Mouse (Mus musculus): ENCODE measurements around the gene Txlna. TPM values are rescaled to one million over a fixed set of nuclear protein-coding genes. Genes with fewer than 3 reads are reported as not detected.

Txlna gene
- polyA plus RNA-seq, 1 experiment from 2014 or later, result 59.4 TPM

DNA sequence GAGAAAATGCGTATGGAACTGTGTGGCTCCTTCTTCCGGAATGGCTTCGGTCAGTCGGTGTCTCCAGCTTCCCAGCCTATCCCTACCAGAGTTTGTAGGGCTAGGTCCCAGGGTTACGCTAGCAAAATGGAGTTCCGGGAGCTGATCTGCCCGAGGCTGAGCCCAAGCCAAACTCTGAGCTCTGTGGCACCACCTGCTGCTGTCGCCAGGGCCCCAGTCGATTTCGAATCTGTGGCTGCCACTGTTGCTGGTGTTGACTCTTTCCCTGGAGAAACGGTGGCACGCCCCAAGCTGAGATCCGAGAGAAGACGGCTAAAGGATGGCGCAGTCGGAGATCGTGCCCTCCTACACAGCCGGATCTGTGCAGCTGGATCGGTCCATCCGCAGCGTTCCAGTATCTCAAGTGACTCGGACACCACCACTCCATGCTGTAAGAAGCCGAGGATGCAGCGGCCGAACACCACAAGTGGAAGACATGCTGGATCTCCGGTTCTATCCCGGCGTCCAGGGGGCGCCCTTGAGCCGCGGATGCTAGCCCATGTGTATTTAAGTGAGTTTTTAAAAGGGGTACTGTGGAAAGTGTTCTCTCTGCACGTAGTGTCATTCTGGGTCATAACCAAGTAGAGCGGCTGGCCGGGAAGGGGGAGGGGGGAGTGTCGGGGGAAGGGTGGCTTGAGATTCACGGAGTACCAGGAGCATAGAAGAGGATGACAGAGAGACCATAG, 55.8 kb downstream of the Txlna start:
- Histone ChIP-seq H3K4me1 (replicated peaks) (peaks cover 8% of the 10 kb centered on the region), H3K4me2 (peak overlapping the region; percentile 68), H3K4me3 (peak overlapping the region; percentile 51), H3K27me3 (replicated peaks) (no peaks in the 10 kb centered on the region), H3K9me3 (replicated peaks) (no peaks in the 10 kb centered on the region), H3K27ac (ENCODE audit: poor library complexity, severe bottlenecking) (peak overlapping the region; percentile 26; the same call in 1 of the 2 replicates), H3K36me3 (peaks cover under 1% of the 10 kb centered on the region; the same call in 1 of the 2 replicates), H3K9ac (peak overlapping the region; percentile 63)
- WGBS, result 1% methylated on average over 36 of the region's 36 CpGs
- peak; percentile 82 for ATAC-seq (ENCODE audit: insufficient number of reproducible peaks, low FRiP score)

DNA sequence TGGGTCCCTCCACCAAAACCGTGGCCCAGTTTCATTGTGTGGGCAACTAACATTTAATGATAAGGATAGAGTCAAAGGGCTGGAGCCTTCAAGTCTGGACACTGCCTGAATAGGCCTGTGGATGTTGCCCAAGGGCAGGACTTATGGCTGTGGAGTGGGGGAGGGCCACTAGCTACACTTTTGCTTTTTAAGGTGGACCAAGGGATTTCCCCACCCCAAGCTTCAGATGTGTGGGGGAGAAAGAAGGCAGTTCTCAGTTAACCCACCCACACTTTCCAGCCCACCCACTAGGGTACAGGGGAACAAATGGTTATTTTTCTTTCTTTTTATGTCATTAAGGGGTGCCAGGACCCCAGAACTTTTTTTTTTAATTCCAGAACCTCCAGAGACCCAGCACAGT, 56.5 kb downstream of the Txlna start:
- H3K4me2 ChIP-seq, result peak overlapping the region; percentile 68
- no peaks in the 10 kb centered on the region for H3K27me3 ChIP-seq (replicated peaks)
- H3K27ac ChIP-seq (ENCODE audit: poor library complexity, severe bottlenecking), result no peak overlapping the region
- WGBS, result 61% methylated on average over 1 of the region's 1 CpGs
- no peaks in the 10 kb centered on the region for H3K9me3 ChIP-seq (replicated peaks)
- no peaks in the 10 kb centered on the region for H3K36me3 ChIP-seq
- H3K4me1 ChIP-seq (replicated peaks), result peaks cover 10% of the 10 kb centered on the region
- H3K4me3 ChIP-seq, result peak overlapping the region; percentile 51; the same call in 1 of the 2 replicates
- ATAC-seq (ENCODE audit: insufficient number of reproducible peaks, low FRiP score), result no peak
- H3K9ac ChIP-seq, result peak overlapping the region; percentile 63; the same call in 1 of the 2 replicates

DNA sequence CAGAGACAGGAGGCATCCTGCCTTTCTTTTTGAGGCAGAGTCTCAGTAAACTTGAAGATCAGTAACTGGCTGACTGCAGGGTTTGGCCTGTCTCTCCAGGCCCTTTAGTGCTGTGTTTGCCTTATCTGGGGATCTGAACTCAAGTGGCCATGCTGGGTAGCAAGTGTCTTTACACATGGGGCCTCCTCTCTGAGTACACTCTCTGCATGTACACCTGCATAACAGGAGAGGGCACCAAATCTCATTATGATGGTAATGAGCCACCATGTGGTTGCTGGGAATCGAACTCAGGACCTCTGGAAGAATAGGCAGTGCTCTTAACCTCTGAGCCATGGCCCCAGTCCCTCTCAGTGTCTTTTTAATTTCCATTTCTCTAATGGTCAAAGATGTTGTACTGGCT, 58.6 kb downstream of the Txlna start:
- no peaks in the 10 kb centered on the region for H3K36me3 ChIP-seq
- no peak for ATAC-seq (ENCODE audit: insufficient number of reproducible peaks, low FRiP score)
- H3K27ac ChIP-seq (ENCODE audit: poor library complexity, severe bottlenecking), result no peak overlapping the region
- H3K9ac ChIP-seq, result no peak overlapping the region
- H3K27me3 ChIP-seq (replicated peaks), result no peaks in the 10 kb centered on the region
- H3K4me1 ChIP-seq (replicated peaks), result peaks cover 10% of the 10 kb centered on the region
- no peak overlapping the region for H3K4me2 ChIP-seq
- no peak overlapping the region for H3K4me3 ChIP-seq
- WGBS, result 76% methylated on average over 1 of the region's 1 CpGs
- H3K9me3 ChIP-seq (replicated peaks), result no peaks in the 10 kb centered on the region

DNA sequence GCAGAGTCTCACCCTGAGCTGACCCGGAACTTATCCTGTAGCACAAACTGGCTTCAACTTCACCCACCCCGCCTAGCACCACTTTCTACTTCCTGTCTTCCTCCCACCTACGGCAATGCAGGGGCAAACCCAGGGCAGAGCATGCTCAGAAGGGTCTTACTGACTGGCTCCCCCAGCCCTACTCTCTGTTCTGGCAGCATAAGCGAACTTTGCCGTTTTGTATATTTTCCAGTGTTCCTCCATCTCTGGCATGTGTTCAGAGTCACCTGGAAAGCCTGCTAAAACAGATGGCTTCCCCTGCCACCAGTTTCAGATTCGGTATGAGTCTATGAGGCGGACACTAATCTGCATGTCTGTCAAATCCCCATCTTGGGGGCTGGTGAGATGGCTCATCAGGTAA, 60.5 kb downstream of the Txlna start:
- Histone ChIP-seq H3K27me3 (replicated peaks) (no peaks in the 10 kb centered on the region), H3K9me3 (replicated peaks) (no peaks in the 10 kb centered on the region), H3K9ac (no peak overlapping the region), H3K36me3 (no peaks in the 10 kb centered on the region), H3K4me1 (replicated peaks) (peaks cover 12% of the 10 kb centered on the region), H3K4me2 (no peak overlapping the region), H3K4me3 (no peak overlapping the region), H3K27ac (ENCODE audit: poor library complexity, severe bottlenecking) (peak overlapping the region; percentile 37; the same call in 1 of the 2 replicates)
- WGBS, result 59% methylated on average over 7 of the region's 7 CpGs
- ATAC-seq (ENCODE audit: insufficient number of reproducible peaks, low FRiP score), result no peak

DNA sequence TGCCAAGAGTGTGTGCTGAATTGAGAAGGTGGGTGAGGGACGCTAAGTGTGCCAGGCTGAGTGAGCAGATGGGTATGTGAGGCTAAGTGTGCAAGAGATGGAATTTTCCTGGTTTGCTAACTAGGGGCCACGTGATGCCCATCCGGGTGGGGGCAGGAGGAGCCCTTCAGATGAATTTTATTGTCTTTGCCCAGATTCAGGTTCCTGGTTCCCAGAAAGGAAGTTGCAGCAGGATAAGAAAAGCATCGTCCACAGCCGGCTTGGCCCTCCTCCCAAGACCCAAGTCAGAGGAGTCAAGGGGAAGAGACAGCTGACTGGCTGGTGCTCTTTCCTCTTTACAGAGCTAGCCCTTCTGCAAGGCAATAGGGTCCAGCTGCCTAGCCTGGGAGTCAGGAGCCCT, 62.4 kb downstream of the Txlna start, which contains the start of gene Fam167b:
Fam167b (minus strand) TSS at position 84 of the 400 bp plus-strand sequence.
- no peaks in the 10 kb centered on the region for H3K27me3 ChIP-seq (replicated peaks)
- no peak for ATAC-seq (ENCODE audit: insufficient number of reproducible peaks, low FRiP score)
- peaks cover 12% of the 10 kb centered on the region for H3K4me1 ChIP-seq (replicated peaks)
- no peaks in the 10 kb centered on the region for H3K9me3 ChIP-seq (replicated peaks)
- 0 out of 2 replicates have a peak within 1 kb of the TSS, but pooled peaks have one; percentile 9 for H3K4me3 ChIP-seq
- H3K4me2 ChIP-seq, result peak within 1 kb of the TSS; percentile 30
- 57% methylated on average over 5 of the region's 5 CpGs for WGBS
- H3K9ac ChIP-seq, result no peak within 1 kb of the TSS
- no peaks in the 10 kb centered on the region for H3K36me3 ChIP-seq
- peak within 1 kb of the TSS; percentile 56 for H3K27ac ChIP-seq (ENCODE audit: poor library complexity, severe bottlenecking)

DNA sequence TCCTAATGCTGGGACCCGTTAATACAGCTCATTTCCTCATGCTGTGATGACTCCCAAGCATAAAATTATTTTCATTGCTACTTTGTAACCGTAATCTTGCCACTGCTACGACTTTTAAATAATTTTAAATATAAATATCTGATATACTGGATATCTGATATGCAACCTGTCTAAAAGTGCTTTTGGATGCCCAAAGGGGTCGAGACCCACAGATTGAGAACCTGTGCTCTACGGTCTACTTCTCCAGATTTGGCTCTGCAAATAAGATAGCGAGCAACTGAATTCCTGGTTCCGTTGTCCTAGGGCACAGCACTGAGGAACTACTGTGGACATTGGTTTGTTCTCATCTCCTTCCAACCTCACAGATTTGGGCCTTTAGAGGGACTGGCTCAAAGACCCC, 63.2 kb downstream of the Txlna start:
- H3K9ac ChIP-seq, result no peak overlapping the region
- peaks cover 16% of the 10 kb centered on the region for H3K4me1 ChIP-seq (replicated peaks)
- ATAC-seq (ENCODE audit: insufficient number of reproducible peaks, low FRiP score), result no peak
- no peak overlapping the region for H3K27ac ChIP-seq (ENCODE audit: poor library complexity, severe bottlenecking)
- WGBS, result 73% methylated on average over 7 of the region's 7 CpGs
- no peaks in the 10 kb centered on the region for H3K36me3 ChIP-seq
- H3K9me3 ChIP-seq (replicated peaks), result no peaks in the 10 kb centered on the region
- H3K27me3 ChIP-seq (replicated peaks), result no peaks in the 10 kb centered on the region; the same call in 1 of the 2 replicates
- peak overlapping the region; percentile 7; the same call in 1 of the 2 replicates for H3K4me2 ChIP-seq
- H3K4me3 ChIP-seq, result no peak overlapping the region

DNA sequence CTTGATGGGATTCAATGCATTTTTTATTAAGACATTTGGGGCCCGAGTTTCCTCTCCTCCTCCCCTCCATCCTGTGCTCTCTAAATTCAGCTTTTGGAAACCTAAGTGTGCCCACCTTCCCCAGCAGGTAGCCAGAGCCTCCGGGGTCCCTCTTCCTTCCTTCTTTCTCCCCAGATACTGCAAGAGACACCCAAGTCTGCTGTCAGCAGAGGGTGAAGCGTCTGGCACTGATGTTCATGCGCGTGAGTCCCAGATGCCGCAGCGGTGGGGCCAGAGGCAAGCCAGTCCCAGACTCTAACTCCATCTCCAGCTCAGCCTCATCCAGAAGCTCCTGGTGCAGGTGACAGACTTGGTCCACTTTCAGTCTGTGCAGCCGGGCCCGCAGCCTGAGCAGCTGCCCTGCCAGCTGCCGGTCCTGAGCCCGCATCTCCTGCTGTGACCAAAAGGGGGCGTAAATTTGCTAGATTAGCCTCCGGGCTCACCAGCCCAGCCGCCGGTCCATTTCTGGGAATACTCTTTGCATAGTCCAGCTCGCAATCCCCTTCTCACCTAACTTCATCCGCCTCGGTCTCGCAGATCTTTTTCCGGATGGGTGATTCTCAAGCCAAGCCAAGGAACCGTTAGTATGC, 63.9 kb downstream of the Txlna start:
- no peaks in the 10 kb centered on the region for H3K9me3 ChIP-seq (replicated peaks)
- no peaks in the 10 kb centered on the region; the same call in 1 of the 2 replicates for H3K27me3 ChIP-seq (replicated peaks)
- 32% methylated on average over 21 of the region's 21 CpGs for WGBS
- H3K4me3 ChIP-seq, result peak overlapping the region; percentile 9; the same call in 1 of the 2 replicates
- ATAC-seq (ENCODE audit: insufficient number of reproducible peaks, low FRiP score), result no peak
- peak overlapping the region; percentile 30 for H3K4me2 ChIP-seq
- no peak overlapping the region for H3K9ac ChIP-seq
- H3K4me1 ChIP-seq (replicated peaks), result peaks cover 16% of the 10 kb centered on the region
- H3K27ac ChIP-seq (ENCODE audit: poor library complexity, severe bottlenecking), result no peak overlapping the region
- no peaks in the 10 kb centered on the region for H3K36me3 ChIP-seq

Small RNA genes within 50 kb of the gene (microRNA-seq; reads per million reads assigned to microRNA genes)
- not detected for gene Mir7016

Other genes starting within 250 kb of the Txlna start
- 5.7 and 5.9 TPM in 2 replicates for gene Zbtb8b, start 200.2 kb downstream of the Txlna start, polyA plus RNA-seq (2016; fragmentation: Nextera tagmentation; extraction: Ambion mirVana)
- gene Bsdc1, start 179.5 kb downstream of the Txlna start, polyA plus RNA-seq (2016; fragmentation: Nextera tagmentation; extraction: Ambion mirVana), result 25.6 and 26.8 TPM in 2 replicates
- gene Tssk3, start 150.0 kb downstream of the Txlna start, polyA plus RNA-seq (2016; fragmentation: Nextera tagmentation; extraction: Ambion mirVana), result not detected in 2 replicates
- gene Fam229a, start 149.9 kb downstream of the Txlna start, polyA plus RNA-seq (2016; fragmentation: Nextera tagmentation; extraction: Ambion mirVana), result 0.32 TPM in 1 of 2 replicates, not detected in the other
- 515 and 518 TPM in 2 replicates for gene Marcksl1, start 127.5 kb downstream of the Txlna start, polyA plus RNA-seq (2016; fragmentation: Nextera tagmentation; extraction: Ambion mirVana)
- 140 and 146 TPM in 2 replicates for gene Hdac1, start 98.4 kb downstream of the Txlna start, polyA plus RNA-seq (2016; fragmentation: Nextera tagmentation; extraction: Ambion mirVana)
- gene Lck, start 67.4 kb downstream of the Txlna start, polyA plus RNA-seq (2016; fragmentation: Nextera tagmentation; extraction: Ambion mirVana), result 3.5 and 4.1 TPM in 2 replicates
- gene Fam167b, start 62.5 kb downstream of the Txlna start, polyA plus RNA-seq (2016; fragmentation: Nextera tagmentation; extraction: Ambion mirVana), result 4.3 and 4.7 TPM in 2 replicates
- gene Eif3i, start 40.4 kb downstream of the Txlna start, polyA plus RNA-seq (2016; fragmentation: Nextera tagmentation; extraction: Ambion mirVana), result 155 and 156 TPM in 2 replicates
- 139 and 153 TPM in 2 replicates for gene Tmem234, start 40.4 kb downstream of the Txlna start, polyA plus RNA-seq (2016; fragmentation: Nextera tagmentation; extraction: Ambion mirVana)
- 0.82 and 1.4 TPM in 2 replicates for gene Dcdc2b, start 26.8 kb downstream of the Txlna start, polyA plus RNA-seq (2016; fragmentation: Nextera tagmentation; extraction: Ambion mirVana)
- 18.6 and 20.0 TPM in 2 replicates for gene Iqcc, start 22.0 kb downstream of the Txlna start, polyA plus RNA-seq (2016; fragmentation: Nextera tagmentation; extraction: Ambion mirVana)
- gene Ccdc28b, start 17.1 kb downstream of the Txlna start, polyA plus RNA-seq (2016; fragmentation: Nextera tagmentation; extraction: Ambion mirVana), result 42.3 and 44.2 TPM in 2 replicates
- gene Kpna6, start 31.7 kb upstream of the Txlna start, polyA plus RNA-seq (2016; fragmentation: Nextera tagmentation; extraction: Ambion mirVana), result 16.8 and 17.0 TPM in 2 replicates
- gene Tmem39b, start 55.8 kb upstream of the Txlna start, polyA plus RNA-seq (2016; fragmentation: Nextera tagmentation; extraction: Ambion mirVana), result 5.8 and 7.7 TPM in 2 replicates
- 106 and 108 TPM in 2 replicates for gene Khdrbs1, start 101.2 kb upstream of the Txlna start, polyA plus RNA-seq (2016; fragmentation: Nextera tagmentation; extraction: Ambion mirVana)
- gene Ptp4a2, start 170.2 kb upstream of the Txlna start, polyA plus RNA-seq (2016; fragmentation: Nextera tagmentation; extraction: Ambion mirVana), result 372 and 428 TPM in 2 replicates

All from heart, embryonic 12.5 days (tissue).